Mouse (Mus musculus): ENCODE data around the gene Anp32a. TPM values are rescaled to one million over a fixed set of nuclear protein-coding genes. Genes with fewer than 3 reads are reported as not detected.

The Anp32a gene
- polyA plus RNA-seq, 1 experiment, result 58.2 TPM

DNA sequence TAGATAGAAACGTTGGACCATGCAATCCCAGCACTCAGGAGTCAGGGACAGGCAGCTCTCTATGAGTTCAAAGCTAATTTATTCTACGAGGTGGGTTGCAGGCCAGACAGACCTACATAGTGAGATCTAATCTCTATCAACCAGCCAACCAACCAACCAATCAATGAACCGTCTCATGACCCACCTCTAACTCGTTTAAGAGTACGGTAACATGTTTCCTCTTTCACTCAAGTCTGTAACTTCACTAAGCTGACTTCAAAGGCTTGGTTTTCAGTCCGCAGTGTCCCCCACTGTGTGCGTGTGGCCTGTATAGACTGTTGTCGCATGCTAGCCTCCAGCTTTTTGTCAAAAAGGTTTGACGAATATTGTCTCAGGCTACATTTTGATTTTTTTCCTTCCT lies 48.6 kb downstream of the Anp32a start:
- Histone ChIP-seq H3K4me3 (replicated peaks; ENCODE audit: extremely low read depth, low read depth, low read length) (no peak overlapping the region), H3K4me1 (ENCODE audit: control insufficient read depth, insufficient read depth, low read length) (no peaks in the 10 kb centered on the region; the same call in 1 of the 2 replicates)
- TF ChIP-seq POLR2A (IDR thresholded peaks at IDR 0.05; ENCODE audit: borderline replicate concordance, extremely low read depth, low read depth, low read length), result no peak
- no peak for TF ChIP-seq CTCF (IDR thresholded peaks at IDR 0.05; ENCODE audit: insufficient read depth, low read length)
- WGBS, result 75% methylated on average over 9 of the region's 9 CpGs
- DNase-seq, result no peak

DNA sequence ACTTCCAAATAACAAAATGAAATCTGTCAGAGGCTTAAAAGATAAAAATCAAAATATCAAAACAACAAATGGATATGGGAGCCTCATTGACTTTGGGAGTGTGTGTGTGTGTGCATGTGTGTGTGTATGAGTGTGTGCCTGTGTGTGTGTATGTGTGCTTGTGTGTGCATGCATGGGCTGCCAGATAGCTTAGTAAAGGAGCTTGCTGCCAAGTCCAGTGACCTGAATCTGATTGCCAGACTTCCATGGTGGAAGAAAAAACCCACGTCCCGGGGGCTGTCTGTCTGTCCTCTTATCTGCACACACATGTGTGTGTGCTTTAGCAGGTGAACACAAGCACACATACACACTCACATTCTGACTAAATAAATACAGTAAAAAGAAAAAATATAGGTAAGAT lies 52.4 kb downstream of the Anp32a start:
- no peak overlapping the region for H3K4me3 ChIP-seq (replicated peaks; ENCODE audit: extremely low read depth, low read depth, low read length)
- WGBS, result 65% methylated on average over 2 of the region's 2 CpGs
- no peak for DNase-seq
- no peaks in the 10 kb centered on the region for H3K4me1 ChIP-seq (ENCODE audit: control insufficient read depth, insufficient read depth, low read length)
- no peak for TF ChIP-seq CTCF (IDR thresholded peaks at IDR 0.05; ENCODE audit: insufficient read depth, low read length)
- no peak for TF ChIP-seq POLR2A (IDR thresholded peaks at IDR 0.05; ENCODE audit: borderline replicate concordance, extremely low read depth, low read depth, low read length)

DNA sequence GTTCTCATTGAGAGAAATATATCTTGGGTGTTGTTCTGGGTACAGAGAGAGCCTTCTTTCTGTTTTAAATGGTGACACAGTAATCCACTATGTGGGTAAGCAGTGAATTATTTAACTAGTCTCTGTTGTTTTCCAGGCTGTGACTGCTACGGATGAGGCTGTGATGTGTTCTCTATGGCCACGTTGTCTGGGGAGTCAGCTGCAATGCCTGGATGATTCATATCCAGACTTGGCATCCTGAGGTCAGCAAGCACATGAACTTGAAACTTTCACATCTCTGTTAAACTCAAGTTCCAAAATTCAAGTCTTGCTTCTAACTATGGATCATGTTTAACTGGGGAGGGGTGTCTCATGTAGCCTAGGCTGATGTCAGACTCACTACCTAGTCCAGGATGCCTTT lies 53.1 kb downstream of the Anp32a start:
- Histone ChIP-seq H3K4me1 (ENCODE audit: control insufficient read depth, insufficient read depth, low read length) (no peaks in the 10 kb centered on the region), H3K4me3 (replicated peaks; ENCODE audit: extremely low read depth, low read depth, low read length) (no peak overlapping the region)
- 53% methylated on average over 2 of the region's 2 CpGs for WGBS
- no peak for DNase-seq
- TF ChIP-seq POLR2A (IDR thresholded peaks at IDR 0.05; ENCODE audit: borderline replicate concordance, extremely low read depth, low read depth, low read length), result no peak

DNA sequence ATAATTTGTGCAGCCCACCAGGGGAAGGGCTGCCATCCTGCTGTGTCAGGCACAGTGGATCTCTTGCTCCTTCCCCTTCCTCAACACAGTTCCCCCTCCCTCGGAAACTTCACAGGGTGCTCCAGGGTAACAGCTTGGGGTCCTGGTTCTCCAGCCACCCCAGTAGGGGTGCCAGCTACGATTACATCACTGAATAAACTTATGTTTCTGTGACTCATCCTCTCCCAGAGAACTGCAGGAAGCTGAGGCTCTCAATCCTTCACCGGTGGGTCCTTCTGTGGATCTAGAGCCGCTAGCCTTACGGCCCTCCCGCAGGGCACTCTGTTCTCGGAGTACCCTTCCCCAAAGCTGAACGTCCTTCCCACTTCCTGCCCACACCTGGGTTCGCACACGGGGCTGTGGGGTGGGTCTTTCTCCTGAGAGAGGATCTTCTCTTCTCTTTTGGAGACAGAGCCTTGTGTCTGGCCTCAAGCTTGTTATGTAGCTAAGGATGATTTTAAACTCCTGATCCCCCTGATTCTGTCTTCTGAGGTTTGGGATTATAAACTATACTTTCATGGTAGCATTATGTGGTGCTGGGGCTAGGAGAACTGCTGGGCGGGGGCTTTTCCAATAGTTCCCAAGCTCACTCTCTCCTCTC lies 59.6 kb downstream of the Anp32a start:
- WGBS, result 31% methylated on average over 11 of the region's 11 CpGs
- no peak for DNase-seq
- H3K4me3 ChIP-seq (replicated peaks; ENCODE audit: extremely low read depth, low read depth, low read length), result no peak overlapping the region

DNA sequence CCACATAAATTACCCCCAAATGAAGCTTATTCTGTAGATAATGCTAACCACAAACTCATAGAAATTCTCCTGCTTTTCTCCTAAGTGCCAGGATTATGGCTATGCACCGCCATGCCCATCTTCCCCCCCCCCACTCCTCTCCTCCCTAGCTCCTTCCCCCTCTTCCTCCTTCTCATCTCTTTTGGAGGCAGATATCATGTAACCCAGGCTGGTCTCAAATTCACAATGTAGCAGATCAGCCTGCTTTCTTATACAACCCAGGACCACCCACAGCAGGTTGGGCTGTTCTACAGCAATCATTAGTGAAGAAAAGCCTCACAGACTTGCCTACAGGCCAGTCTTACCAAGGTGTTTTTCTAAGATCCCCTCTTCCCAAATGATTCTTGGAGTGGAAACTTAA lies 60.5 kb downstream of the Anp32a start:
- no peak for DNase-seq
- Histone ChIP-seq H3K4me1 (ENCODE audit: control insufficient read depth, insufficient read depth, low read length) (no peaks in the 10 kb centered on the region), H3K4me3 (replicated peaks; ENCODE audit: extremely low read depth, low read depth, low read length) (no peak overlapping the region)
- WGBS, result 78% methylated on average over 1 of the region's 1 CpGs
- TF ChIP-seq POLR2A (IDR thresholded peaks at IDR 0.05; ENCODE audit: borderline replicate concordance, extremely low read depth, low read depth, low read length) (no peak), CTCF (IDR thresholded peaks at IDR 0.05; ENCODE audit: insufficient read depth, low read length) (no peak)

More for the DNA sequence above, 59.6 kb downstream of the Anp32a start:
- no peaks in the 10 kb centered on the region for H3K4me1 ChIP-seq (ENCODE audit: control insufficient read depth, insufficient read depth, low read length)
- TF ChIP-seq CTCF (IDR thresholded peaks at IDR 0.05; ENCODE audit: insufficient read depth, low read length), result no peak
- TF ChIP-seq POLR2A (IDR thresholded peaks at IDR 0.05; ENCODE audit: borderline replicate concordance, extremely low read depth, low read depth, low read length), result no peak

DNA sequence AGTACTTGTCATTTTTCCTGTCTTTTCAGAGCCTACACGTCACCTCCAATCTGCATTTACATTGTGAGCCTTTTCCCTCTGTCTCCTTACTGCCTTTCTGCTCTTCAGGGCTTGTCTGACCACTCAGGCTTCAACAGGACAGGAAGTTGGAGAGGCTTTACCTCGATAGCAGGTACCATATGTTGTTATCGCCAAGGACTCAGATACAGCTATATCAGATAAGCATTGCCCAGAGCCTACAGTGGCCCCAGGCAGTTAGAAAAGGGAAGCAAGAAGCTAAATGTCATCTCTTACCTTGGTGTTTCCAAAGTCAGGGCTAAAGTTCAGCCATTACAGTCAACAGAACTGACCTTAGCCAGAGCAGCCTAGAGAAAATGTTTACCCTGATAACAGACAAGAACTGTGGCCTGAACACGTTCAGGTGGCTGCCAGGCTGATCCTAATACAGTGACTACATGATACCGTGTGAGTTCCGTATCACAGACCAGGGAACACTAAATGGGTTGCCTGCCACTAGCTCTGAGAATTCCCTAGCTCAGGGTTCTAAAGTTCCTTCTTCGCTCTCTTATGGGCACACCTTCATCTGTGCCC lies 65.4 kb downstream of the Anp32a start:
- Histone ChIP-seq H3K4me1 (ENCODE audit: control insufficient read depth, insufficient read depth, low read length) (peaks cover 2% of the 10 kb centered on the region; the same call in 1 of the 2 replicates), H3K4me3 (replicated peaks; ENCODE audit: extremely low read depth, low read depth, low read length) (no peak overlapping the region)
- TF ChIP-seq POLR2A (IDR thresholded peaks at IDR 0.05; ENCODE audit: borderline replicate concordance, extremely low read depth, low read depth, low read length), result no peak
- TF ChIP-seq CTCF (IDR thresholded peaks at IDR 0.05; ENCODE audit: insufficient read depth, low read length), result no peak
- DNase-seq, result no peak
- 70% methylated on average over 7 of the region's 7 CpGs for WGBS

DNA sequence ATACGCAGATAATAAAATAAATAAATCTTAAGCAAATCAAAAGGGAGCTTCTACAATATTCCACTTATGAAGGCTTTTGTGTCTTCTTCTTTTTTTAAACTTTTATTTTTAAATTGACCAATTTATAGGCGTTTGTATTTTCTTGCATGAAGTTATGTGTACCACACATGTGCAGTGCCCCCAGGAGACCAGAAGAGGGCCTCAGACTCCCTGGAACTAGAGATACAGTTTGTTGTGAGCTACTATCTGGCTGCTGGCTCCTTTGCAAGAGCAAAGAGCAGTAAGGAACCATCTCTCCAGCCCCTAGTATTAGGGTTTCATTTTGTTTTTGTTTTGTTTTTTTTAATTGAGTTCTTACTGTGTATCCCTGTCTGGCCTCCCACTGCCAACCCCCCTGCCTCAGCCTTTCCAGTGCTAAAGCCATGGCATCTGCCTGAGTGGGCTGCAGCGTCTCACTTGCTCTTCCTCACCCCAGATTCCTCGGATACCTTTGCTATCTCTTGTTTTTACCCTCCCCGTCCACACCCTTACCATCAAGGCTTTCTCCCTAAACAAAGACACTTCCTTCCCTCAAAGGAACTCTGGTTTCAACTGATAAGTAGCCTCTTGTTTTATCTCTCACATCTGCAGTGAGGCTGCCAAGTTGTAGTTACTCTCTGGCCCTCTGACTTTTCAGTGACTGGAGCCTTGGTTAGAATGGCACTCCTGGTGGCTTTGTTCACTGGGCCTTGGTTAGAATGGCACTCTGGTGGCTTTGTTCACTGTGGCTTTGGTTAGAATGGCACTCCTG lies 66.5 kb downstream of the Anp32a start:
- no peak for DNase-seq
- Histone ChIP-seq H3K4me1 (ENCODE audit: control insufficient read depth, insufficient read depth, low read length) (peaks cover 2% of the 10 kb centered on the region; the same call in 1 of the 2 replicates), H3K4me3 (replicated peaks; ENCODE audit: extremely low read depth, low read depth, low read length) (no peak overlapping the region)
- TF ChIP-seq CTCF (IDR thresholded peaks at IDR 0.05; ENCODE audit: insufficient read depth, low read length), result peak; percentile 24; the same call in 1 of the 2 replicates
- no peak for TF ChIP-seq POLR2A (IDR thresholded peaks at IDR 0.05; ENCODE audit: borderline replicate concordance, extremely low read depth, low read depth, low read length)
- WGBS, result 61% methylated on average over 5 of the region's 5 CpGs

DNA sequence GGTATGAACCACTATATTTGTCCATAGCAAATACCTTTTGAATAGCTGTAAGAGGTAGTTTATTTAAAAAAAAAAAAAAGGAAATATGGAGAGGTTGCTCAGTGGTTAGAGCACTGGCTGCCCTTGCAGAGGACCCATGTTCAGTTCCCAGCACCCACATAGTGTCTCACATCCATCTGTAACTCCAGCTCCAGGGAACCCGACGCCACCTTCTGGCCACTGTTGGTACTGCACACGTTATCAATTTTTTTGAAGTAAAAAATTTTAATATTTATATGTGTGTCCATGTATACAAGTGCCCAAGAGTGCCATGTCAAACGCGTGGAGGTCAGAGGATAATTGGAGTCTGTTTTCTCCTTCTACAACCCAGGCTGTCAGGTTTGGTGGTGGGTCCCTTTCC lies 77.6 kb downstream of the Anp32a start:
- TF ChIP-seq CTCF (IDR thresholded peaks at IDR 0.05; ENCODE audit: insufficient read depth, low read length) (peak; percentile 50; the same call in 1 of the 2 replicates), POLR2A (IDR thresholded peaks at IDR 0.05; ENCODE audit: borderline replicate concordance, extremely low read depth, low read depth, low read length) (no peak)
- DNase-seq, result no peak
- WGBS, result 67% methylated on average over 5 of the region's 5 CpGs
- peaks cover 14% of the 10 kb centered on the region for H3K4me1 ChIP-seq (ENCODE audit: control insufficient read depth, insufficient read depth, low read length)
- no peak overlapping the region for H3K4me3 ChIP-seq (replicated peaks; ENCODE audit: extremely low read depth, low read depth, low read length)

DNA sequence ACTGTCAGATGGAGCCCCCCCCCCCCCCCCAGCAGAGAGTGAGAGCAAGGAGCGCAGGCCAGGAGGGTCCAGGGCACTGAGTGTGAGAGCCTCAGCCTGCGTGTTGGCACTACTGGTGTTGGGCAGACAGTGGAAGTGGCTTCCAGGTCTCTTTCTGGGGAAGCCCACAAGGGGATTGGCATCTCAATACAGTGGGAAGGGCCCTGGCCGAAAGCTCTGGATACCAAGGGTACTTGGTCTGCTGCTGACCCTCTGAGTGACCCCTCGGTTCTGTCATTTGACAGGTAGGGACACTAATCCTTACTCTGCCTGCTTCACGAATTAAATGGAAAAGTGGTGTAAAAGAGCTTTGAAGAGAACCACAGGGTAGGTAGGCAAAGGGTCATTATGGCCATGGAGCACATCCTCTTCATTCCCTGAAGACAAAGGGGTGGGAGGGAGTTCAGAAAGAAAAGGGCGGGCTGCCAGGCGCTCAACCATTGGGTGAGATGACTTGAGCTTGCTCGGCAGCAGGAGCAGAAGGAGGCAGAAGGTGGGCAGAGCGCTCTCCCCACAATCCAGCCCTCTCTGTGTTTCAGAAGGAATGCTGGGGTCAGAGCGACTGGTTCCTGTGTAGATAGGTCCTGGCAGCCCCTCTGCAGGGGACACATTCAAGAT lies 79.3 kb downstream of the Anp32a start:
- DNase-seq, result no peak
- peak; percentile 11; the same call in 1 of the 2 replicates for TF ChIP-seq POLR2A (IDR thresholded peaks at IDR 0.05; ENCODE audit: borderline replicate concordance, extremely low read depth, low read depth, low read length)
- no peak for TF ChIP-seq CTCF (IDR thresholded peaks at IDR 0.05; ENCODE audit: insufficient read depth, low read length)
- Histone ChIP-seq H3K4me3 (replicated peaks; ENCODE audit: extremely low read depth, low read depth, low read length) (no peak overlapping the region), H3K4me1 (ENCODE audit: control insufficient read depth, insufficient read depth, low read length) (peaks cover 12% of the 10 kb centered on the region)
- 59% methylated on average over 10 of the region's 10 CpGs for WGBS
